Mouse (Mus musculus) bone marrow macrophage, adult 2 months (primary cell): ENCODE results near the gene Gtf2a1l. TPM values are rescaled to one million over a fixed set of nuclear protein-coding genes. Genes with fewer than 3 reads are reported as not detected.

Source experiments
- H3K27ac ChIP-seq: 2 replicates; pipeline ENCODE4 v1.5.1; 2012; ENCODE audit warnings: low read depth, low read length; ENCODE audit not compliant: insufficient read depth
- H3K4me1 ChIP-seq: 2 replicates; pipeline ENCODE4 v1.6.1; 2012; ENCODE audit warnings: low read length; ENCODE audit not compliant: control insufficient read depth, insufficient read depth
- H3K4me3 ChIP-seq: 2 replicates; pipeline ENCODE4 v1.5.1; 2012; ENCODE audit warnings: mild to moderate bottlenecking, low read length, moderate library complexity; ENCODE audit not compliant: insufficient read depth
- CTCF ChIP-seq: IDR thresholded peaks from 2 replicates; pipeline ENCODE4 v1.5.1; 2012; ENCODE audit warnings: low read depth, mild to moderate bottlenecking, low read length, moderate library complexity
- POLR2A ChIP-seq: IDR thresholded peaks from 2 replicates; pipeline ENCODE4 v1.6.1; 2012; ENCODE audit warnings: mild to moderate bottlenecking, low read depth, low read length, borderline replicate concordance
- polyA plus RNA-seq: library from polyadenylated mRNA; stranded (reverse); fragments of >200 nt; gene quantifications from 2 replicates; pipeline ENCODE4 v1.2.4, GENCODE M21; 2012; ENCODE audit not compliant: missing spikeins, insufficient read depth, insufficient read length

The Gtf2a1l gene
- polyA plus RNA-seq, 1 experiment: not detected

- peaks cover 13% of the 10 kb centered on the region for H3K4me1 ChIP-seq
- TF ChIP-seq POLR2A: no peak
- TF ChIP-seq CTCF: no peak
- H3K27ac ChIP-seq: no peak overlapping the region
- no peak overlapping the region for H3K4me3 ChIP-seq
Observed at GRCm38 (mm10) chr17:88629381-88629759, 39.1 kb upstream of the Gtf2a1l start.

- H3K4me1 ChIP-seq: peaks cover 13% of the 10 kb centered on the region
- no peak overlapping the region for H3K27ac ChIP-seq
- TF ChIP-seq CTCF: no peak
- no peak for TF ChIP-seq POLR2A
- no peak overlapping the region for H3K4me3 ChIP-seq
Observed at GRCm38 (mm10) chr17:88629931-88630553, 38.4 kb upstream of the Gtf2a1l start.

- TF ChIP-seq CTCF (no peak), POLR2A (no peak)
- no peak overlapping the region for H3K4me3 ChIP-seq
- peaks cover 9% of the 10 kb centered on the region for H3K4me1 ChIP-seq
- no peak overlapping the region for H3K27ac ChIP-seq
Observed at GRCm38 (mm10) chr17:88630554-88630948, 37.9 kb upstream of the Gtf2a1l start.

GRCm38 (mm10) chr17:88632631-88633030, 35.8 kb upstream of the Gtf2a1l start:
- Histone ChIP-seq H3K27ac (no peak overlapping the region), H3K4me1 (peaks cover 3% of the 10 kb centered on the region), H3K4me3 (no peak overlapping the region)
- TF ChIP-seq CTCF (no peak), POLR2A (no peak)

- H3K27ac ChIP-seq: no peak overlapping the region
- TF ChIP-seq CTCF: no peak
- TF ChIP-seq POLR2A: no peak
Observed at GRCm38 (mm10) chr17:88636076-88636475, 32.4 kb upstream of the Gtf2a1l start.

GRCm38 (mm10) chr17:88636587-88636986, 31.9 kb upstream of the Gtf2a1l start:
- Histone ChIP-seq H3K27ac (no peak overlapping the region), H3K4me3 (no peak overlapping the region), H3K4me1 (no peaks in the 10 kb centered on the region)
- no peak for TF ChIP-seq CTCF
- TF ChIP-seq POLR2A: no peak

More at GRCm38 (mm10) chr17:88636076-88636475, 32.4 kb upstream of the Gtf2a1l start:
- Histone ChIP-seq H3K4me1 (no peaks in the 10 kb centered on the region), H3K4me3 (no peak overlapping the region)

- Histone ChIP-seq H3K4me3 (no peak overlapping the region), H3K27ac (no peak overlapping the region), H3K4me1 (peaks cover 4% of the 10 kb centered on the region; the same call in 1 of the 2 replicates)
- TF ChIP-seq CTCF: no peak
- no peak for TF ChIP-seq POLR2A
Observed at GRCm38 (mm10) chr17:88641012-88641411, 27.4 kb upstream of the Gtf2a1l start.

- Histone ChIP-seq H3K4me3 (no peak overlapping the region), H3K4me1 (peaks cover 4% of the 10 kb centered on the region; the same call in 1 of the 2 replicates), H3K27ac (no peak overlapping the region)
- no peak for TF ChIP-seq CTCF
- no peak for TF ChIP-seq POLR2A
Observed at GRCm38 (mm10) chr17:88641836-88642235, 26.6 kb upstream of the Gtf2a1l start.

GRCm38 (mm10) chr17:88644876-88645275, 23.6 kb upstream of the Gtf2a1l start:
- Histone ChIP-seq H3K4me3 (no peak overlapping the region), H3K4me1 (peaks cover 4% of the 10 kb centered on the region; the same call in 1 of the 2 replicates), H3K27ac (no peak overlapping the region)
- no peak for TF ChIP-seq CTCF
- TF ChIP-seq POLR2A: no peak

- Histone ChIP-seq H3K4me1 (peaks cover 4% of the 10 kb centered on the region; the same call in 1 of the 2 replicates), H3K4me3 (no peak overlapping the region), H3K27ac (no peak overlapping the region)
- no peak for TF ChIP-seq POLR2A
- TF ChIP-seq CTCF: no peak
Observed at GRCm38 (mm10) chr17:88645299-88645698, 23.2 kb upstream of the Gtf2a1l start.

GRCm38 (mm10) chr17:88647149-88647548, 21.3 kb upstream of the Gtf2a1l start:
- no peak for TF ChIP-seq POLR2A
- no peak for TF ChIP-seq CTCF

More at GRCm38 (mm10) chr17:88647149-88647548, 21.3 kb upstream of the Gtf2a1l start:
- Histone ChIP-seq H3K27ac (no peak overlapping the region), H3K4me3 (no peak overlapping the region), H3K4me1 (peaks cover 4% of the 10 kb centered on the region; the same call in 1 of the 2 replicates)
